Mouse (Mus musculus) forebrain, embryonic 11.5 days (tissue): Measurements from ENCODE around the gene Cwh43. TPM values are rescaled to one million over a fixed set of nuclear protein-coding genes. Genes with fewer than 3 reads are reported as not detected.
A peak's percentile ranks its signal among the peaks of the same experiment; 100 is the strongest.

Experiments used
- ATAC-seq: fragments of 200-750 bp; cut with Nextera tagmentation; replicated peaks from 2 replicates; pipeline ENCODE4 v1.8.0; 2017; ENCODE audit warnings: moderate TSS enrichment; ENCODE audit not compliant: low FRiP score
- DNase-seq: peaks from one replicate; pipeline ENCODE4 v3.0.0-alpha.2; 2017; ENCODE audit warnings: low spot score
- H3K27ac ChIP-seq: fragments of 300-500 bp; sonication (generic); 2 replicates; pipeline ENCODE4 v1.5.1; 2014; ENCODE audit warnings: low read depth, low read length
- H3K27me3 ChIP-seq: fragments of 300-500 bp; sonication (generic); 2 replicates; pipeline ENCODE4 v1.6.1; 2014; ENCODE audit warnings: mild to moderate bottlenecking, low read length, mixed read lengths; ENCODE audit not compliant: control insufficient read depth, insufficient read depth
- H3K36me3 ChIP-seq: fragments of 300-500 bp; sonication (generic); 2 replicates; pipeline ENCODE4 v1.6.1; 2014; ENCODE audit warnings: mild to moderate bottlenecking, low read length, moderate library complexity, mixed read lengths; ENCODE audit not compliant: control insufficient read depth, insufficient read depth
- H3K4me1 ChIP-seq: fragments of 300-500 bp; sonication (generic); replicated peaks from 2 replicates; pipeline ENCODE4 v1.6.1; 2014; ENCODE audit warnings: low read length, mixed read lengths; ENCODE audit not compliant: control insufficient read depth, insufficient read depth
- H3K4me2 ChIP-seq: fragments of 300-500 bp; sonication (generic); 2 replicates; pipeline ENCODE4 v1.6.1; 2014; ENCODE audit warnings: low read depth, mild to moderate bottlenecking, low read length, moderate library complexity, mixed read lengths; ENCODE audit not compliant: severe bottlenecking
- H3K4me3 ChIP-seq: fragments of 300-500 bp; sonication (generic); 2 replicates; pipeline ENCODE4 v1.5.1; 2014; ENCODE audit warnings: low read depth, low read length
- H3K9ac ChIP-seq: fragments of 300-500 bp; sonication (generic); 2 replicates; pipeline ENCODE4 v1.6.1; 2014; ENCODE audit warnings: low read length
- H3K9me3 ChIP-seq: fragments of 300-500 bp; sonication (generic); 2 replicates; pipeline ENCODE4 v1.6.1; 2016; ENCODE audit warnings: low read length, mixed read lengths; ENCODE audit not compliant: control insufficient read depth
- WGBS: fragments of 180-500 bp; shearing (Covaris S2); extraction: QIAGEN DNeasy Blood & Tissue Kit; methylation state at CpG from one replicate; pipeline ENCODE4 v1.1.7; 2014; 5-methylcytosine and 5-hydroxymethylcytosine counted together
- polyA plus RNA-seq: library from polyadenylated mRNA; unstranded; fragments of >200 nt; fragmentation: Nextera tagmentation; extraction: Ambion mirVana; gene quantifications from 2 replicates; pipeline ENCODE4 v1.2.1, GENCODE M21; 2014

Cwh43 gene
- polyA plus RNA-seq, 1 experiment from 2014 or later: not detected

DNA sequence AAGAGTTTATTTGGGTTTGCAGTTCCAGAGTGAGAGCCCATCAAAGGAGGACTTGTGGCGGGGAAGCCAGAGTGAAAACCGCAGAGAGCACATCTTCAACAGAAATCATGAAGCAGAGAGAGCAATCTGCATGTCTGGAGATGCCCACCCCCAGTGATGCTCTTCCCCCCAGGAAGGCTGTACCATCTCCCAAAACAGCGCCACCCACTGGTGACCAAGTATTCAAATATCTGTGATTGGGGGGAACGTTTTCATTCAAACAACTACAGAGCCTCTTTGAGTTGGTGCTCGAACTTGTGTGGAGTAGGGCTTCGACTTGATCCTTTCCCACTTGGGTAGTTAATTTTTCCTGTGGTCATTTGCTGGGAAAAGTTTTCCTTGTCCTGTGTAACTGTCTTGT is 1.1 kb upstream of the Cwh43 start:
- Histone ChIP-seq H3K4me3 (no peak overlapping the region), H3K9ac (no peak overlapping the region), H3K4me1 (peaks cover 7% of the 10 kb centered on the region; the same call in 1 of the 2 replicates), H3K27me3 (peaks cover 17% of the 10 kb centered on the region), H3K27ac (no peak overlapping the region), H3K36me3 (no peaks in the 10 kb centered on the region), H3K9me3 (no peaks in the 10 kb centered on the region), H3K4me2 (no peak overlapping the region)
- ATAC-seq: no peak
- peak; percentile 50 for DNase-seq
- WGBS: 84% methylated on average over 6 of the region's 6 CpGs

DNA sequence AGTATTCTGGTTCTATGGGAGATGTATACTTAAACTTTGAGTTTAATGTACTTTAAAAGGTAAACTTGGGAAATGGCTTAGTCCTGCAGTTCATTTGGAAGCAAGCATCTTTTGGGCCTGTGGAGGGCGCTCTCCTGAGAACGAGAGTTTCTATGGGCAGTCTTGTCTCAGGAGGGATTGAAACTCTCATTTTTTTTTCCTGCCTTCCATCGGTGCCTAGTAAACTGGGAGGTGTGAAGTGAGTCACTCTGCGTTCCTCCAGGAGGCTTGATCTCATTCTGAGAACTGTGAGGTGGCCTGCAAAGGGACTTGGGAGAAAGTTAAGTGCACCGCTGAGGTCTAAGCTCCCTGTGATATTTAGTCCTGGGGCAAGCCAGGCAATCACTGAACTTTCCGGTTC is 986 bp downstream of the Cwh43 start:
- 53% methylated on average over 6 of the region's 6 CpGs for WGBS
- Histone ChIP-seq H3K9me3 (no peaks in the 10 kb centered on the region), H3K4me2 (no peak overlapping the region), H3K9ac (no peak overlapping the region), H3K36me3 (no peaks in the 10 kb centered on the region), H3K27me3 (peaks cover 17% of the 10 kb centered on the region), H3K4me3 (no peak overlapping the region), H3K4me1 (peaks cover 7% of the 10 kb centered on the region; the same call in 1 of the 2 replicates), H3K27ac (no peak overlapping the region)
- DNase-seq (peak; percentile 49), ATAC-seq (no peak)

DNA sequence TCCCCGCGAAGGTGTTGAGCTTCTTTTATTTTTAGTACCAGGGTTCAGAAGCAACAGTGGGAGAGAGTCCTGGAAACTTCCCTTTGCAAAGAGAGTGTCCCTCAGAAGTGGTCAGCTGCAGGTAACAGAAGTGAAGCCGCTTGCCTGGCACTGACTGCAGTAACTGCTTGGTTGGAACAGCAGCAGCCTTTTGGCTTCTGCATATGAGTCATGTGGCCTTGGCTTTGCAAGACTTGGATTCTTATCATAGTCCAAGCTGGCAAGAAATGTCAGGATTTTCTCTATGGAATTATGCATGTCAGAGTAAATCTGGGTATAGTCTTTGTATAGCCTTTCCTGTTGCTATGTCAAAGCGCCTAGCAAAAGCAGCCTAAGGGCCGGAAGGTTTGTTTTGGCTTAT is 4.1 kb downstream of the Cwh43 start:
- Histone ChIP-seq H3K4me3 (no peak overlapping the region), H3K9me3 (no peaks in the 10 kb centered on the region), H3K4me2 (no peak overlapping the region), H3K36me3 (no peaks in the 10 kb centered on the region), H3K4me1 (peaks cover 7% of the 10 kb centered on the region; the same call in 1 of the 2 replicates), H3K27me3 (peaks cover 15% of the 10 kb centered on the region), H3K27ac (no peak overlapping the region), H3K9ac (no peak overlapping the region)
- 85% methylated on average over 5 of the region's 5 CpGs for WGBS
- DNase-seq (no peak), ATAC-seq (no peak)

DNA sequence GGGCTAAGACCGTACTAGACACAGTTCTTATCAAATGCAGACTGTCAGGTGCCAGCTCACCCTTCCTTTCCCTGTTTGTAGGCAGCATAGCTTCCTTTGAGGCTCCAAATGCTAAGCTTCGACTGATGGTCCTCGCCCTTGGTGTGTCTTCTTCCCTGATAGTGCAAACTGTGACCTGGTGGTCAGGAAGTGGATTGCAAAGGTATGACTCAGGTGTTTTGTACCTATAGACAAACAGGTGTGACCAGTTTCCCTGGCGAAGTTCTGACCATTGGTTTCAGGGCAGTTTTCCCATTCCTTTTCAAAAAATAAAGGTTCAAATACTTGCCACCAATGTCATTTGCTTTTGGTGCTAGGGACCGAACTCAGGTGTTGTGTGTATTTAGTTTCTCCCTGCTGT is 5.9 kb downstream of the Cwh43 start:
- no peak overlapping the region for H3K9ac ChIP-seq

DNA sequence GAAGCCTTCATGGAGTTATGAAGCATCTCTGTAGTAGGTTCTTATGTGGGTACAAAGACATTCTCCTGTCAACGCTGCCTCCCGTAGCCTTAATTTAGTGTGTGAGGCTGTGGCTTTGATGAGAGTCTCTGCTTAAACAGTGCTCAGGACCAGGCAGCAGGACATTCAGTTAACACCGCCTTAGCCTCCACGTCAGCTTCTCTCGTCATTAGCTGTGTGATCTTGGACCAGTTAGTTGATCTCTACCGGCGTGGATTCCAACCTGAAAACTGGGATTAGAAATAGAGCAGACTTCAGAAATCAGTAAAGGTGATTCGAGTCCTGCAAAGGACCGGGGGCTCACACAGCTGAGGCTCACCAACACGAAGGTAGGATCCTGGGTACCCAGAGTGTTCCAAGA is 8.3 kb downstream of the Cwh43 start:
- ATAC-seq (no peak), DNase-seq (peak; percentile 42)
- H3K36me3 ChIP-seq: no peaks in the 10 kb centered on the region
- H3K4me2 ChIP-seq: no peak overlapping the region
- no peak overlapping the region for H3K9ac ChIP-seq
- no peaks in the 10 kb centered on the region for H3K9me3 ChIP-seq
- H3K4me1 ChIP-seq: no peaks in the 10 kb centered on the region; the same call in 1 of the 2 replicates
- WGBS: 90% methylated on average over 10 of the region's 10 CpGs
- no peak overlapping the region for H3K4me3 ChIP-seq
- H3K27ac ChIP-seq: no peak overlapping the region
- H3K27me3 ChIP-seq: no peaks in the 10 kb centered on the region

More for the DNA sequence above, 5.9 kb downstream of the Cwh43 start:
- WGBS: 88% methylated on average over 5 of the region's 5 CpGs
- H3K4me1 ChIP-seq: no peaks in the 10 kb centered on the region; the same call in 1 of the 2 replicates
- no peak overlapping the region for H3K4me3 ChIP-seq
- H3K9me3 ChIP-seq: no peaks in the 10 kb centered on the region
- no peaks in the 10 kb centered on the region for H3K36me3 ChIP-seq
- no peak for DNase-seq
- no peak for ATAC-seq
- peaks cover 1% of the 10 kb centered on the region; the same call in 1 of the 2 replicates for H3K27me3 ChIP-seq
- no peak overlapping the region for H3K27ac ChIP-seq
- H3K4me2 ChIP-seq: no peak overlapping the region

DNA sequence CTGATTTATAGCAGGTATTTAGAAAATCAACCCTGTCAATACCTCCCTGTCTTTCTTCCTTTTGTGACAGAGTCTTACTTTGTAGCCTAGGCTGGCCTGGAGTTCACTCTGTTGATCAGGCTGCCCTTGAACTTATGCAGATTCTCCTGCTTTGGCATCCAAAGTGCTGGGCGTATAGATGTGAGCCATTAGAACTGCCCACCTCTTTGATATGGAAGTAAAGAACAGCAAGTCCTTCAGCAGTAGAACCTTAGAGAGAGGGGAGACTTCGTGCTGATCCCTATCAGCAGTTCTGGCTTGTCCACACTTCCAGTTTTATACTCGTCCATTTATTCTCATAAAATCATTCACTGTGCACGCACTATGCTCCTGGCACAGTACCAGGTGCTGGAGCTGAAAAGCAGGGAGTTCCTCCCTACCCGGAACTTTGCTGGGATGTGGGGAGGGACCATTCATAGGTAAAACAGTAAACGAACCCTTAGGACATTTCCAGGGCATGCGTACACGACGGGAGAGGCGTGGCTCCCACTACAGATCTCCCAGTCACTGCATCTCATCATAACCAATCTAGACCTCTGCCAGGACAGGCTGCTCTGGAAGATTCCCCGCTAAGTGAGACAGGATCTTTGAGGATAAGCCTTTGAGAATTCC is 13.3 kb downstream of the Cwh43 start:
- Histone ChIP-seq H3K4me1 (no peaks in the 10 kb centered on the region; the same call in 1 of the 2 replicates), H3K9ac (no peak overlapping the region), H3K27me3 (no peaks in the 10 kb centered on the region), H3K4me2 (no peak overlapping the region), H3K9me3 (no peaks in the 10 kb centered on the region), H3K4me3 (no peak overlapping the region), H3K27ac (no peak overlapping the region), H3K36me3 (no peaks in the 10 kb centered on the region)
- DNase-seq (no peak), ATAC-seq (no peak)
- WGBS: 76% methylated on average over 11 of the region's 11 CpGs

DNA sequence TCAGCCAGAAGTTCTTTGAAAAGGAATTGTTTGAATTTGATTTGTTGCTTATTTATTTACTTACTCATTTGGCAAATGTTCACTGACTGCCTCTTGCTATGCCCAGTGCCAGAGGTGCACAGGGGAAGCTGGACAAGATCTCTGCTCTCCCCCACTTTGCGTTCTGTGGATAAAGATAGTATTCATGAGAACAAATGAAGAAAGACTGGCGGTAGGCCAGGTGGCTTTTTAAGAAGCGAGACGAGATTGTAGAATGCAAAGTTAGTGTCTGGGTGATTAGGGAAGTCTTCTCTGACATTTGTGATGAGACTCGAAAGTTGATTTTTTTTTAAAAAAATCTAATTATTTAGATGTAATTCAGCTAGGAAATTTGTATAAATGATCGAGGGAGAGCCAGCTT is 20.9 kb downstream of the Cwh43 start:
- WGBS: 79% methylated on average over 6 of the region's 6 CpGs
- DNase-seq (no peak), ATAC-seq (no peak)
- Histone ChIP-seq H3K9ac (no peak overlapping the region), H3K27ac (no peak overlapping the region), H3K4me2 (no peak overlapping the region), H3K4me1 (0 out of 2 replicates have a peak, but pooled peaks cover 2% of the 10 kb centered on the region), H3K36me3 (no peaks in the 10 kb centered on the region), H3K4me3 (no peak overlapping the region), H3K9me3 (no peaks in the 10 kb centered on the region), H3K27me3 (no peaks in the 10 kb centered on the region)

DNA sequence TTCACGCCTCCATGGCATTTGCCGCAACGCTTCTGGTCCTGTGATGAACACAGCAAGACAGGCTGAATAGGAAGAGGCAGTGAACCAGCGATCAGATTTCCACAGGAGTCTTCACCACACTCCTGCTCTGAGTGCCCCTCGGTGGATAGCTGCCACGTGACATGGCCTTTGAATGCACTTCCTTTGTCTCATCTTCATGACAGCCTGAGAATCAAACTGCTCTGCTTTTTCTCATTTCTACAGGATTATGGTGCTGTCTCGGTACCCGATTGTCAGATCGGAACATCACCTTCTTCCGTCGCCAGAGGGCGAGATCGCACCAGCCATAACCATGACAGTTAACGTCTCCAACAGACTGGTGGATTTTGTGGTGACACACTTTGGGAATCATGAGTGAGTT is 25.7 kb downstream of the Cwh43 start:
- Histone ChIP-seq H3K4me2 (no peak overlapping the region), H3K9me3 (no peaks in the 10 kb centered on the region), H3K36me3 (no peaks in the 10 kb centered on the region), H3K9ac (no peak overlapping the region; the same call in 1 of the 2 replicates), H3K27ac (no peak overlapping the region), H3K4me1 (0 out of 2 replicates have a peak, but pooled peaks cover 2% of the 10 kb centered on the region), H3K4me3 (no peak overlapping the region), H3K27me3 (no peaks in the 10 kb centered on the region)
- DNase-seq (peak; percentile 79), ATAC-seq (peak; percentile 60; the same call in 1 of the 2 replicates)
- WGBS: 21% methylated on average over 14 of the region's 14 CpGs

DNA sequence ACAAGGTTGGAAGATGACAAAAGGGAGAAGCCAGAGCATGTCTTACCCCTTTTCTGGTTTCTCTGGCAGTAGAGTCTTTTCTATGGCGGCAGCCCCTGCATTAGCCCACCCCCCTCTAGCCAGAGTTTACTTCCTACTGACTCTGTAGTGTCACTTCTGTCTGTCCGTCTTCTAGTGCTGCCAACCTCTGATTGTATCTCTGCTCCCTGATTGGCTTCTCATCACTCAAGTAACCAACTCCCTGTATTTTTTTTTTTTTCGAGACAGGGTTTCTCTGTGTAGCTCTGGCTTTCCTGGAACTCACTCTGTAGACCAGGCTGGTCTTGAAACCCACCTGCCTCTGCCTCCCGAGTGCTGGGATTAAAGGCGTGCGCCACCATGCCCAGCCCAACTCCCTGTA is 26.9 kb downstream of the Cwh43 start:
- H3K36me3 ChIP-seq: no peaks in the 10 kb centered on the region
- H3K9ac ChIP-seq: no peak overlapping the region
- H3K27ac ChIP-seq: no peak overlapping the region
- no peak for DNase-seq
- H3K4me3 ChIP-seq: no peak overlapping the region
- no peaks in the 10 kb centered on the region for H3K27me3 ChIP-seq
- no peak for ATAC-seq
- 85% methylated on average over 6 of the region's 6 CpGs for WGBS
- H3K9me3 ChIP-seq: no peaks in the 10 kb centered on the region
- H3K4me2 ChIP-seq: no peak overlapping the region
- H3K4me1 ChIP-seq: 0 out of 2 replicates have a peak, but pooled peaks cover 2% of the 10 kb centered on the region
